Mouse (Mus musculus) brain, adult 10 weeks (tissue): ENCODE data around the gene Ccnd1. TPM values are rescaled to one million over a fixed set of nuclear protein-coding genes. Genes with fewer than 3 reads are reported as not detected.

Source experiments
- polyA plus RNA-seq: library from polyadenylated mRNA; stranded (reverse); fragments of 350-450 nt; fragmentation: Illumina TruSeq; extraction: RNeasy Lipid Tissue Mini Kit (QIAGEN cat#74804); gene quantifications from one replicate; pipeline ENCODE4 v1.2.3, GENCODE M21; 2015; ENCODE audit warnings: low read depth, low replicate concordance

Ccnd1 gene
- polyA plus RNA-seq, result 30.3 TPM

DNA sequence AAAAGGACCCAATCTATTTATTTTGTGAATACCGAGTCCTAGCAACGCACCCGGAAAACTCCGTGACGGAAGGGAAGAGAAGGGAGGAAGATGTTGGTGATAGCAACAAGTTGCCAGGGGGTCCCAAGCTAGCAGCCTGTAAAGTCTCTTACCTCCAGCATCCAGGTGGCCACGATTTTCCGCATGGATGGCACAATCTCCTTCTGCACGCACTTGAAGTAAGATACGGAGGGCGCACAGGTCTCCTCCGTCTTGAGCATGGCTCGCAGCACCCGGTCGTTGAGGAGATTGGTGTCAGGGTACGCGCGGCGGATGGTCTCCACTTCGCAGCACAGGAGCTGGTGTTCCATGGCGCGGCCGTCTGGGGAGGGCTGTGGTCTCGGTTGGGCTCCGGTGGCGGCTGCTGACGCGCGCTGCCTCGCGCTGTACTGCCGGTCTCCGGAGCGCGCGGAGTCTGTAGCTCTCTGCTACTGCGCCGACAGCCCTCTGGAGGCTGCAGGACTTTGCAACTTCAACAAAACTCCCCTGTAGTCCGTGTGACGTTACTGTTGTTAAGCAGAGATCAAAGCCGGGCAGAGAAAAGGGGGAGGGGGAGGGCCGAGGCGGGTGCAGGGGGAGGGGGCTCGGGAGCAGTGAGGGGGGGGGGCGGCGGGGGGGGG is at the start of gene Ccnd1:
TSS of gene Ccnd1 (minus strand) at position 582 of the 659 bp plus-strand sequence.

DNA sequence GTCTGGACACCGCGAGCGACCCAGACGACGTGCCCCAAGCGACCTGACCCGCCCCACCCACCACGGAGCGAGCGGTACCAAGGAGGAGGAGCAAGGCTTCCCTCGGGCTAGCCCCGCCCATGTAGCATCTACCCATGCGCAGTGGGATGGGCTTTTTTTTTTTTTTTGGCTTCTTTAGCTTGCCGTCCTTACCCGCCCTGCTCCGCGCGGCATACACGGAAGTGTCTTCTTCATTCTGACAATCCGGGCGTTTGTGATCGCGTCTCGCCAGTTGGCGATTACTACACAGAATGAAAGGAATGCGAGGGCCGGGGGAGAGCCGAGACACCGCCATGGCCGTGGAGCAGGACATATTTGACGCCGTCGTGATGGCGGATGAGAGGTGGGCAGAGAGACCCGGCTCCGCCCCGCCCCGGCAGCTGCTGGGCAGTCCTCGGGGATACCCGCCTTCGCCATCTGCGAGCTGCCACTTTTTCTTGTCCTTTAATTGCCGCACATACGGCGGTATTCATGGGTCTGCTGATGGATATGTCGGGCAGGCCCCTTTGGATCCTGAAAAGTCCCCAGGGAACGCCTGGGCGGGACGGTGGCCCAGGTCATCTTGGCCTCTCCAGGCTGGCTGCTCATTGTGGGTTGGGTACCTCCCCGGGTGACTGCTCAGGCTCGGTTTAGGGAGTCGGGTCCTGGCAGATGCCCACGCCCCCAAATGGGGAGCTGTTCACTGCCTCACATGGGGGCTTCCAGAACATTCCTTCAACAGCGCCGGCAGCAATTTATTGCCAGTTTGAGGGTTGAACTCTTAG is 24.6 kb downstream of the Ccnd1 start, which contains the start of gene LTO1:
TSS of gene LTO1 (plus strand) at position 153 of the 803 bp plus-strand sequence.

DNA sequence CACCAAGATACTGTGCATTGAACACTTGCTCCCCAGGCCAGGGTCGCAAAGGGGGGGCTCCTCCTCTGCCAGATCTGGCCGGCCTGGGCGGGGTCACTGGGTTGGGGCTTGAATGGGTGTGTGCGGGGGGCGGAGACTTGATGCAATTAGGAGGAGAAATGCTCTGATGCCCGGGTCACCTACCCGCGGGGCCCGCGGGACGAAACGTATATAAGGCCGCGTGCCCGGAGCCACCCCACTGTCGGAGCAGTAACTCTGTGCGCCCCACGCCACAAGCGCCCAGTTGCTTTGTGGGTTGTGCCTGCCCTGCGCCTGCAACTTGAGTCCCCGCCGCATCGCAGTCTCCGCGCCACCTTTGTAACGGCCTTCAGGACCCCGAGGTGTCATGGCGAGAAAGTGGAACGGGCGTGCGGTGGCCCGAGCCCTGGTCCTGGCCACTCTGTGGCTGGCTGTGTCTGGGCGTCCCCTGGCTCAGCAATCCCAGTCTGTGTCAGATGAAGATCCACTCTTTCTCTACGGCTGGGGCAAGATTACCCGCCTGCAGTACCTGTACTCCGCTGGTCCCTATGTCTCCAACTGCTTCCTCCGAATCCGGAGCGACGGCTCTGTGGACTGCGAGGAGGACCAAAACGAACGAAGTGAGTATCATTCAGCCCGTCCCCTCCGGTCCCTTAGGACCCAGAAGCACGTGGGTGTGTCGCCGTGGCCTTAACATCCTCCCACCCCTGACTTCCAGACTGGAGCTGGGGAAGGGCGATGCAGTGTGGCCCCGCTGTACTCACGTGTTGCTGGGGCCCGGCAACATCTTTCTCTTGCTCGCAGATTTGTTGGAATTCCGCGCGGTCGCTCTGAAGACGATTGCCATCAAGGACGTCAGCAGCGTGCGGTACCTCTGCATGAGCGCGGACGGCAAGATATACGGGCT is 43.2 kb downstream of the Ccnd1 start, which contains the start of gene Fgf15:
TSS of gene Fgf15 (plus strand) at position 238 of the 925 bp plus-strand sequence.

Other genes starting within 250 kb of the Ccnd1 start
- gene Ano1, start 188.0 kb downstream of the Ccnd1 start, polyA plus RNA-seq, result 3.3 TPM
- 1.8 TPM for gene Fgf3, start 101.8 kb downstream of the Ccnd1 start, polyA plus RNA-seq
- not detected for gene Fgf4, start 92.6 kb downstream of the Ccnd1 start, polyA plus RNA-seq
- not detected for gene Fgf15, start 43.4 kb downstream of the Ccnd1 start, polyA plus RNA-seq
- gene LTO1, start 24.8 kb downstream of the Ccnd1 start, polyA plus RNA-seq, result 23.4 TPM